Mouse (Mus musculus): ENCODE results near the gene Rbm18.

Gene Rbm18

GRCm38 (mm10) chr2:36104436-36104955 is 32.1 kb downstream of the Rbm18 start:
- DNase-seq (ENCODE audit: low spot score) = no peak

GRCm38 (mm10) chr2:36103555-36104367 is 32.8 kb downstream of the Rbm18 start:
- DNase-seq (ENCODE audit: low spot score) = no peak

DNA sequence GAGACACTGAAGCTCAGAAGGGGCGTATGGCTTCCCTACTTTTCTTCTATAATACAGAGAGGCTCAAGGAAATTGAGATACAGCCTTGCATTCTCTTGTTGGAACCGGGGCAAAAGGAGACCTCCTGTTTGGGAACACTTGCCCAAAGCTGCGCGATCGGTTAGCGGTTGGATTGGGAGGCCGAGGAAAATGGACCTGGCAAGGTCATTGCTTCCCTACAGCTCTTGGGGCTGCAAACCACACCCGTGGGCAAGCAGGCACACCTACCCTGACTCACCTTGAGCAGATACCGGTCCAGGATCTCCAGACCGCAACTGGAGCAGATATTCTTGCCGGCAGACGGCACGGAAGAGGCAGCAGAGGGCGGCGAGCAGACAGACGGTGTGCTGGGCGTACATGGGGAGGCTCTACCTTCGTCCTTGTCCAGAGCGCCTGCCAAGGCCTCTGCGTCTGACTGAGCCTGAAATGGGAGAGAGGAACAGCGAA is 33.5 kb downstream of the Rbm18 start:
- DNase-seq (ENCODE audit: low spot score) = no peak

DNA sequence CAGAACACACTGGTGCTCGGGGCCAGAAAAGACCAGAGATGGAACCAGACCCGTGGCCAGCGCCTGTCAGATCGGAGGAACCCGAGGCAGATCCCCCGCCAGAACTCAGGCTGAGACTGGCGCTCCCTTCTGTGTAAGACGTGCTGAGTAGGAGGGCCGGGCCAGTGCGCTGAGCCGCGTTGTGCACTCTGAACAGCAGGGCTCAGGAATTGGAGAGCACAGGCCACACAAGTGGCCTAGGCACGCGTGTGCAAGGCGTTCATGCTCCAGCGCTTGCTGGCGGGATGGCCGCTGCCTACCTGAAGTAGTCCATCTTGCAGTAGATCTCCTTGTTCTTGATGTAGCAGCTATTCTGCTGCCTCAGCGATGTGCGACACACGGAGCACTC is 34.0 kb downstream of the Rbm18 start:
- no peak for DNase-seq (ENCODE audit: low spot score)

GRCm38 (mm10) chr2:36101866-36102558 is 34.6 kb downstream of the Rbm18 start:
- no peak for DNase-seq (ENCODE audit: low spot score)

DNA sequence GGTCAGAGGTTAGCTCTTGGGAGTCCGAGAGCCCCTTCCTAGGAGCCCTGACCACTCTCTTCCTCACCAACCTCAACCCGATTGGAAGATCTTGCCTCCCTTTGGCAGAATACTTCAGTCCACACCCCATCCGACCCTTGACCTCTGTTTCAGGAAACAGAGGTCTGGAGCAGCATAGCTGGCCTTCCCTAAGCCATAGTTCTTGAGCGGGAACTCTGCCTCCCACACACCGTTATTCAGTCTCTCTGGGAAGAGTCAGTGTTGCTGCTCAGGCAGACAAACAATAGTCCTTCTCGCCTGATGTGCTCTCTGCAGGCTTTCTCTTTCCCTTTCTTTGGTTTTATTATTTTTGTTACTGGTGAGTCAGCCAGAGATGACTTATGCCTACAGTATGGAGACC is 36.8 kb downstream of the Rbm18 start:
- no peak for DNase-seq (ENCODE audit: low spot score)

- no peak for DNase-seq (ENCODE audit: low spot score)
Measured at GRCm38 (mm10) chr2:36098021-36098420, 38.6 kb downstream of the Rbm18 start.

- no peak for DNase-seq (ENCODE audit: low spot score)
Measured at GRCm38 (mm10) chr2:36097129-36097815, 39.3 kb downstream of the Rbm18 start.

DNA sequence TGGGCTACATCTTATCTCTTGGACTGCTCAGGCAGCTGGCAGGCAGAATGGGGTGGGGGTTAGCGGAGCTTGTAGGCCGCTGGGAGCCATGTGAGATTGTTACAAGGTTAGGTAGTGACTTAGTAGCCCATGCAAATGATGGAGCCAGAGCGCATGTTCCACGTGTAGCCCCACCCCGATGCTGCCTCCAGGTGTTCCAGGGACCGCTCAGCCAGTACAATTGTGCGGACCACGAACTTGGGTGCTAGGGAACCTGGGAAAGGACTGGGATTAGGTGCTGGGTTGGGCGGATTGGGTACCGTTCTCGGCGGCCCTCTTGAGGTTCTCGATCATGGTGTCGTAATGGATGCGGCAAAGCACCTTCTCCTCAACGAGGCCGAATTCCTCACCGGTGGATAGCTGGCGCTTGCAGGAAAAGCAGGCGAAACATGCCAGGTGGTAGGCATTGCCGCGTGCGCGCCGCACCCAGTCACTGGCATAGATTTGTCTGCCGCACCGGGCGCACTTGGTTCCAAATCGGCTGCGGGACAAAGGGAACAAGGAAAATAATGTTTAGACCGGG is 42.6 kb downstream of the Rbm18 start:
- no peak for DNase-seq (ENCODE audit: low spot score)

- no peak for DNase-seq (ENCODE audit: low spot score)
Measured at GRCm38 (mm10) chr2:36093301-36093700, 43.3 kb downstream of the Rbm18 start.

DNA sequence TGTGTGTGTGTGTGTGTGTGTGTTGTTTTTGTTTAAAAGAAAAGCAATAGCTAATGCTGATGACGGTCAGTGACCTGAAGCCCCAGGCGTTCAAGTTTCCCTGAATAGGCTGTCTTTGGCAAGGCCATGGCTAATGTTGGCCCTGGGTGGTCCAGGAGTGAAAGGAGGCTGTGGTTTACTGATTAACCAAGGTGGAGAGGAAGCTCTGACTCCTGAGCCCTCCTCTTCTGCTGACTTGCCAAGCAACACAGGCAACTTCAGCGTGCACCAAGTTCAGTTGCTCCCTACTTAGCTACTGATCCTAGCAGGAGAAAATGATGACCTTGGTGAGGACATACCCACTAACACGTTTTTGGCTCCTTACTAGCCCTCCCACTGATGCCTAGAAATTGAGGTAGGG is 43.8 kb downstream of the Rbm18 start:
- no peak for DNase-seq (ENCODE audit: low spot score)

DNA sequence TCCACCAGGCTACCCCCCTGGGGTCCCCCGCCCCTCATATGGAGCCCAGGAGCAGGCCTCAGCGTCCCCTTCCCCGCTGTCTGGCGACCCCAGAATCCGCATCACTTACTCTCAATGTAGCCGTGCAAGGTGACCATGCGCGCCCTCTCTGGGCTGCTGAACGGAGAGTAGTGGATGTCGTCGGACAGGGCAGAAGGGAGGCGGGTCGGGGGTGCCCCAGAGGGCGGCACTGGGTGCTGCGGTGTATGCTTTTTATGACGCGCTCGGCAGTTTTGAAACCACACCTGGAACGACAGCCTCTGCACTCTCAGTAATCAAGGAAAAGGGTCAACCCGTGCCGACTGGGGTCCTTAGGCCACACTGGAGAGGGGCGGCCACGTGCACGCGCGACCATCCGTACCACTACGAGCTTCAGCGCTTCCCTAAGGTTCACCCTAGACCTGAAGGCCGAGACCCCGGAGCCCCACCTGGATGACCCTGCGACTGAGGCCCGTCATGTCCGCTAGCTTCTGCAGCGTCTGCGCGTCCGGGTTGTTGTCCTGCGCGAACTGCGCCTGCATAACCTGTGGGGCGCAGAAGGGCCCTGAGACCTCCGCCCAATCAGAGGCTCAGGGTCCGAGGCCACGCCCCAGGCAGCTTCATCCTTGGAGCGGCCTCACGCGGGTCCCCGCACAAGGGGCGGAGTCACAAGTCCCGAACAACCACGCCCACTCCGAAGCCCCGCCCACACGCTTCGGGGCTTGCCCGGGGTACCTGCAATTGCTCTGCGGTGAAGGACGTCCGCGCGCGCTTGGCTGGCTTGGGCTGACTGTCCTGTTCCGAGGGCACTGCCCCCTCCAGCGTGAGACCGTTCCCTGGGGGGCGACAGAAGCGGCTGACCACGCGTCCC is 45.5 kb downstream of the Rbm18 start:
- no peak for DNase-seq (ENCODE audit: low spot score)

DNA sequence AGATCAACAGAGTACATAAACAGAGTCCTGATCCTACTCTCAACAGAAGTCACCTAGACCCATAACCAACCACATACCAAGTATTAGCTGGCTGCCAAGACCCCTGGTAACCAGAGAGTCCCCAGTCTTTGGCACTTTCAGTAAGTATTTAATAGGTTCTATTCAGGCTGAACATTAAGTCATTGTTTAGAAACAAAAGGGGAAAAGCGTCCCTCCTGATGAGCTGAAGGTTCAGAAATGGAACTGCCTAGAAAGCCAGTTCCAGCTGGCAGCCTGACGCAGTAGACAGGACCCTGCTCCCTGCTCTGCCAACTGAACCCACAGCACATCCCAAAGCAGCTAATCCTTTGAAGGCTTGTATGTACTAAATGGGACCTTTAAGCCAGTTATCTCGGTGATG is 47.4 kb downstream of the Rbm18 start:
- DNase-seq (ENCODE audit: low spot score) = no peak

DNA sequence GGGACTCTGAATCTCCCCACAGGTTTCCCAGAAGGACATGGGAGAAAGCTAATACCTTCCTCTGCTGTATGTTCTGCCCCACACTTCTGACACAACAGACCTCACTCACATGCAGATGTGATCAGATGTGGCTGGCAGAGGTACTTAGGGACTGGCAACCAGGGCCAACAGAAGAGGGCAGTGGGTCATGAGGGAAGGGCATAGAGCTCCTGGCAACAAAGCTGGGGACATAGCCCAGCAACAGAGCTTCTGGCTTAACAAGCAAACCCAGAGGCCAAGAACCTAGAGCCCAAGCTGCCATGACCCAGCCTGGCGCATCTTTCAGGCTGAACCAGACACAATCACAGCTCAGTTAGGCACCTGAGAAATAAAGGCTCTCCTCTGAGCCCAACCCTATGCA is 51.5 kb downstream of the Rbm18 start:
- DNase-seq (ENCODE audit: low spot score) = no peak

GRCm38 (mm10) chr2:36082802-36083580 is 53.6 kb downstream of the Rbm18 start:
- DNase-seq (ENCODE audit: low spot score) = no peak

DNA sequence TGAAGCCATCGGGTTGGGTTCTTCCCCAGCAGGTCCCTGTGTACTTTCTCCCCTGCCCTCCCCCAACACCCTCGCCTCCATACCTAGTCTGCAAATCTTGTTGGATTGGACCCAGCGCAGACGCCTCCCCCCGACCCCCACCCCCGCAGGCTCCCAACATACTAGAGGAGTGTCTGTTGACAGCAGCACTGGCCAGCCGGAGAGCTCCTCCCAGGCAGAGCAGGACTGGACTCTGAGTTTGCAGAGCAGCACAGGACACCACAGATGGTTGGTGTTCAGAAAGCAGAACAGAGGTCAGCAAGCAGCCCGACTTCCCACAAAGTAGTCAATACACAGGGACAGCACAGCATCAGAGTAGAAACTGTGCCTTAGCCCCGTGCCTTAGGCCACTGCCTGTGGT is 55.1 kb downstream of the Rbm18 start:
- no peak for DNase-seq (ENCODE audit: low spot score)

DNA sequence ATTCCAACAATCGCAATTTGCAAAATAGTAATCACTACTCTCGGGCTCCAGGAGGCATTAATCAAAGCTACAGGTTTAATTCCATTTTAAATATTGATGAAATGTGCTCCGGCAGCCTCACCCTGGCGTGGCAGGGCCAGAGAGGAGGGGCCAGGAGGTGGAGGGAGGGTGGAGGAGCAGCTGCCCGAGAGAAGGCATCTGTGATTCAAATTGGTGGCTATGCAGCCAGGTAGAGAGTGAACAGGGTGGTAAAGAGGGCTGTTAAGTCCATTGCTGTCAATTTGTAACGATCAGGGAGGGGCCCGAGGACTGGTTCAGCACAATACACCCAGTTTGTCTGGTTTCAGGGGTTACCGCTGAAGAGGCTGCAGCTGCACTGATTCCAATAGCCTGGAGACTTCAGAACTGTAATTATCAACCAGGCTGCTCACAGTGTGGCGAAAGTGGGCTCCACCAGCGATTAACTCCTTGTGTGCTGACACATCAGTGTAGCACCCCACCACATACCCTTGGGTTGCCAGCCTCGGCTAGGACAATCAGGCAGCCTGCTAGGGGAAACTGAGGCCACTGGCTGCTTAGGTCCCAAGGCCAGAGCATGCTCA is 59.3 kb downstream of the Rbm18 start:
- no peak for DNase-seq (ENCODE audit: low spot score)

DNA sequence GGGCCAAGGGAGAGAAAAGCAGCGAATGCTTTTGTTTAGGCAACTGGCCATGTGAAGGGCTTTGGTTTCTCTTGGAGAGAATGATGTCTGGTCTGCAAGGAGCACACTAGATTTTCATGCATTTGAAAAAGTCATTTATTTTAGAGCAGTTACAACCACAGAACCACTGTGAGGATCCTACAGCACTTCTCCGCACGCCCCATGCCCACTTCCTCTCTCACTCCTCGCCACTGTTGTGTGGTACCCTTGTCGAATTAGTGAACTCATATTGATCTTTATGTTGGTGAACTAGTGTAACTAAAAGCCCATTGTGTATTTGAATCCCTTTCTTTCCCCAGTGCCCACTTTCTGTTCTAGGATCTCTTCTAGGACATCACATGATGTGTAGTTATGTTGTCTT is 61.4 kb downstream of the Rbm18 start:
- no peak for DNase-seq (ENCODE audit: low spot score)

- DNase-seq (ENCODE audit: low spot score) = no peak
Measured at GRCm38 (mm10) chr2:36073781-36074180, 62.8 kb downstream of the Rbm18 start.

- no peak for DNase-seq (ENCODE audit: low spot score)
Measured at GRCm38 (mm10) chr2:36071660-36072305, 64.8 kb downstream of the Rbm18 start.
